In genomic region chr1:186478428-186479238, GRCm38 (mm10) we compare ENCODE assay signal across 9 mouse cellular contexts.
DNase-seq lines count a peak whose midpoint lies in the region; ATAC-seq and TF ChIP-seq lines count a peak whose summit lies in the region.
"Had no signal": no experiment of that assay in that cellular context is flagged by ENCODE, and none has a peak within 500 bp of the region (broad histone marks: within the 10 kb centered on the region; RNA-seq: fewer than 3 reads in every experiment).

No protein-coding gene starts in this region.

- no peak for TF ChIP-seq CTCF in embryonic fibroblast, embryonic 13.5 days (IDR thresholded peaks at IDR 0.05; ENCODE audit: borderline replicate concordance, insufficient read depth, low read length)

- no peak overlapping the region for H3K4me2 ChIP-seq in hindbrain, embryonic 16.5 days (ENCODE audit: low read length)
- H3K4me2 ChIP-seq: hindbrain, embryonic 15.5 days had no signal

- no peak for TF ChIP-seq POLR2A in embryonic fibroblast, embryonic 13.5 days (IDR thresholded peaks at IDR 0.05; ENCODE audit: low read depth, low read length)

- H3K9ac ChIP-seq in hindbrain, embryonic 16.5 days (ENCODE audit: low read depth, low read length), result no peak overlapping the region
- H3K9ac ChIP-seq: hindbrain, embryonic 15.5 days had no signal

- peak; percentile 43 to 58 for DNase-seq in gastrocnemius, postnatal 36 days
- peak; percentile 86 for DNase-seq in kidney, adult 9 months
- peak; percentile 7 for DNase-seq in lung, postnatal 14 days
- DNase-seq in B cell, adult 2 months, result no peak

- peaks cover 10% of the 10 kb centered on the region for H3K4me1 ChIP-seq in embryonic fibroblast, embryonic 13.5 days (ENCODE audit: control insufficient read depth, insufficient read depth, low read length)
- H3K4me1 ChIP-seq in hindbrain, embryonic 16.5 days (ENCODE audit: control insufficient read depth, insufficient read depth, low read depth, low read length), result 0 out of 2 replicates have a peak, but pooled peaks cover 2% of the 10 kb centered on the region

- no peak for ATAC-seq in activated CD4-positive, CD25-positive, alpha-beta regulatory T cell, adult 4 months
- no peak for ATAC-seq in hindbrain, embryonic 16.5 days
- ATAC-seq: forebrain, embryonic 14.5 days had no signal

- peak overlapping the region; percentile 74 for H3K27ac ChIP-seq in embryonic fibroblast, embryonic 13.5 days (ENCODE audit: insufficient read depth, low read length)
- H3K27ac ChIP-seq in hindbrain, embryonic 16.5 days (ENCODE audit: low read depth, low read length), result no peak overlapping the region
- H3K27ac ChIP-seq: hindbrain, embryonic 15.5 days had no signal

- intact Hi-C loops in gastrocnemius, postnatal 36 days (cut with DNase I), result no loop called here

- H3K9me3 ChIP-seq in hindbrain, embryonic 16.5 days (ENCODE audit: control insufficient read depth, low read length), result no peaks in the 10 kb centered on the region
- H3K9me3 ChIP-seq: hindbrain, embryonic 15.5 days had no signal

- no peaks in the 10 kb centered on the region for H3K36me3 ChIP-seq in hindbrain, embryonic 16.5 days (ENCODE audit: control insufficient read depth, insufficient read depth, low read length)
- H3K36me3 ChIP-seq: hindbrain, embryonic 15.5 days had no signal

- no peak overlapping the region for H3K4me3 ChIP-seq in embryonic fibroblast, embryonic 13.5 days (ENCODE audit: insufficient read depth, low read length)
- H3K4me3 ChIP-seq in hindbrain, embryonic 16.5 days (ENCODE audit: low read length), result no peak overlapping the region
- H3K4me3 ChIP-seq: hindbrain, embryonic 15.5 days had no signal

- 77% methylated on average over 8 of the region's 8 CpGs for WGBS in hindbrain, embryonic 16.5 days

- H3K27me3 ChIP-seq in hindbrain, embryonic 16.5 days (replicated peaks; ENCODE audit: control insufficient read depth, insufficient read depth, low read length), result no peaks in the 10 kb centered on the region
- H3K27me3 ChIP-seq: hindbrain, embryonic 15.5 days had no signal

Comparison
In these comparisons a context has a peak if more than half of its experiments do, and no peak if none do; other contexts are left out.
1. DNase-seq: peak in gastrocnemius, postnatal 36 days (2 of 2), kidney, adult 9 months (single experiment) and lung, postnatal 14 days (single experiment); none in B cell, adult 2 months (0 of 2).